Mouse (Mus musculus) gastrocnemius, postnatal 25 days (tissue): ENCODE measurements around the gene Aasdhppt. TPM values are rescaled to one million over a fixed set of nuclear protein-coding genes. Genes with fewer than 3 reads are reported as not detected.

Experiments
- DNase-seq: peaks from one replicate; pipeline ENCODE4 v3.0.0; 2022
- long read RNA-seq, 2 experiments: library from polyadenylated mRNA; stranded (forward); transcript quantifications; one replicate each; pipeline ENCODE4 v2.0.0; 2021
- microRNA-seq, 2 experiments: library from miRNA; unstranded; fragments of <30 nt; microRNA quantifications; one replicate each; pipeline ENCODE4 v1.2.0; 2021; ENCODE audit warnings: borderline replicate concordance in 2 of 2
- total RNA-seq, 2 experiments: library from RNA; stranded (reverse); gene quantifications; 1 replicate in 1 of 2; 2 replicates in 1 of 2; pipeline ENCODE4 v1.2.3; 2021

The Aasdhppt gene
- total RNA-seq = 10 to 100 TPM; 10.4 to 11.3 TPM
- long read RNA-seq, experiment 1, transcript Aasdhppt-201 (6 exons, 2,843 nt) = major isoform, 47 of 54 reads
- long read RNA-seq, experiment 1, partial matches to known transcripts = 1 of 54 reads
- long read RNA-seq, experiment 1, other reads (novel, unspliced or antisense) = 4 of 54 reads
- long read RNA-seq, experiment 2, transcript Aasdhppt-201 (6 exons, 2,843 nt) = major isoform, 33 of 47 reads
- long read RNA-seq, experiment 2, partial matches to known transcripts = 3 of 47 reads
- long read RNA-seq, experiment 2, other reads (novel, unspliced or antisense) = 9 of 47 reads

- DNase-seq = peak; percentile 99
These were observed at the start of gene Aasdhppt, which contains the start of gene Kbtbd3 for GRCm38 (mm10) chr9:4309351-4310085. Gene Aasdhppt (minus strand): TSS chr9:4309471. Gene Kbtbd3 (plus strand): TSS chr9:4309833.

DNA sequence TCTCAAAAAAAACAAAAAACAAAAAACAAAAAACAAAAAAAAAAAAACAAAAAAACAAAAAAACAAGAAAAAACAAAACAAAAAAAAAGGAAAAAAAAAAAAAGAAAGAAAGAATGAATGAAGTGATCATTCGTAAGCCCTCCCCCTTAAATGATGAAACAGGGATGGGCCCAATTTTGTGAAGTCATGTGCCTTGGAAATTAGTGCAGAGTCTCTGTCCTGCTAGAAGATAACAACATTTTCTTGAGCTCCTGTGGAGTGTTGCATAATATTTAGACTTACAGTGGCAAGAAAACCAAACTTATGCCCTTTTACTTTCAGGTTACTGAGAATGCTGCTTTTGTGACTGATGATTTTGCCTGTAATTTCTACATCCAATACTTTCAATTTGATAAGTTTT is 43.9 kb upstream of the Aasdhppt start:
- no peak for DNase-seq

DNA sequence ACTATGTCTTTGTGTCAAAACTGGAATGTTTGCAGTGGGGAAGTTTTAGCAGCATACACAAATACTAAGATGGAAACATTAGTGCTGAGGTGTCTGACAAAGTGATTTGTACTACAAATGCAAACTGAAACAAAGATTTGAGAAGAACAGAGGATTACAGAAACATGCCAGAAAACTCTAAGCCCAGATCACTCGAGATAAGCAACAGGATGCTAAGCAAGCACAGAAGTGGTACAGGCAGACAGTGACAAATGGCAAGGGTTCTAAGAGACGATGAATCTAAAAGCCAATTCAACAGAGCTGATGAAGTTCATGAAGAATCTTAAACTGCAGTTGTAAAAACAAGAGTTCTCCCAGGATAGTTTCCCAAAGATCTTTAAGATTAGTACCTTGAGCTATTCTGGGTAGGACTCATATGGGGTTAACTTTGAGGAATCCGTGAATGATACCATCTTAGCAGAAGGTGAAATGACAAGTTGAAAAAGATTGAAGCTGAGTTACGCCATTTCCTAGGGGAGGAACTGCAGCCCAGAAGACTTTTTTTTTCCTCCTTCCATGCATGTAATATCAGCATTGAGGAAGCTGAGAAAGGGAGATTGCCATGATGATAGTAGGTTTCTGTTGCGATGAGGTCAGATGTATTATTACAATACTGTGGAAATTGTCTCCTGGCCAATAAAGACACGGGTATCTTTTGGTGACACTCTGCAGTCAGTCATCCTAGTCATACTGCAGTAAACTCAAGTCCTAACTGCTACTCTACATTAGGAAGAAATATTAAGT is 9.9 kb upstream of the Aasdhppt start:
- DNase-seq = no peak

- no peak for DNase-seq
These were observed 6.5 kb upstream of the Aasdhppt start for GRCm38 (mm10) chr9:4315746-4316145.

GRCm38 (mm10) chr9:4313946-4314345 is 4.7 kb upstream of the Aasdhppt start:
- DNase-seq = no peak

- DNase-seq = no peak
These were observed 1.9 kb upstream of the Aasdhppt start for GRCm38 (mm10) chr9:4311162-4311561.

DNA sequence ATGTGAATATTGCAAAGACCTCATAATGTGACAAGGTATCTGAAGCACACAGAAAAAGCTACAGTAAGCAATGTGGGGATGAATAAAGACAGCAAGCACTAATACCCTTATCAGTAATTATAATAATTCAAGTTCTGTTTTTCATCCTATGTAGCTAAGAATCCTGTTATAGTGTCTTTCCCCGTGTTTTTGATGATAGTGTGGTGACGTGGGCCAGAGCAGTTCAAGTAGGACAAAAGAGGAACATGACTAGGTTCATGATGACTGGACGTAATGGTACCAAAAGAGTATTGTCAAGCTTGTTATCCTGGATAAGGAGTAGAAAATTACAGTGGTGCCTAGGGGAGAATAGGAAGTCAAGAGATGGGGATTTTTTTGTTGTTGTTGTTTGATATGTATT is 1.4 kb upstream of the Aasdhppt start:
- no peak for DNase-seq

DNA sequence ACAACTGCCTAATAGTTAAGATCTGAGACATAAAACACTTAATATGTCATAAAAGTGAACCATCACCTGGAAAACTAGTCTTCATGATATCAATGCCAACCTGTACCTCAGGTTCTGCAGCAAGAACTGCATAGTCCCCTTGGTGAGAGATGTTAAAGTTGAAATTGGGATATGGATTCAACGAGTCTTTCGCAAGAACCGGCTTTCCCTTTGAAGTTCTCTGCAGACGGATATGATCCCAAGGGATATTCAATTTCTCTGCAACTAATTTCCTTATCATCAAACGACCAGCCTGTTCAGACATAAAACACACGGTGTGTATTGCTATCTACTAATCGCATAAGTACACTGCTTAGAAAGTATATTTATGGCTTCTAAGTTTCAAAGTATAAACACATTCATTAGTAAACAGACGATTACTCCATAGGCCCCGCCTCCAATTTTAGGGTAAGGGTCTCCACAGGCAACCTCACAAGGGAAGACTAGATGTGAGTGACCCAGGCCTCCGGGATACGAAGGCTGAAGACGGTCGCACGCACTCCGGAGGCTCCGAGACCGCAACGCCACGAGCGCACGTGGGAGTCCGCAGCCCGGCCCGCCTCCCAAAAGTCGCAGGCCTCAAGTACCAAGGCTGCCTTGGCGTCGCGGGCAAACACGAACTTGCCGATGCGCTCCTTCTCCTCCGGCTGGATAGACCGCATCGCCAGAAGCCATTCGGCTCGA is 482 bp downstream of the Aasdhppt start:
- DNase-seq = no peak

DNA sequence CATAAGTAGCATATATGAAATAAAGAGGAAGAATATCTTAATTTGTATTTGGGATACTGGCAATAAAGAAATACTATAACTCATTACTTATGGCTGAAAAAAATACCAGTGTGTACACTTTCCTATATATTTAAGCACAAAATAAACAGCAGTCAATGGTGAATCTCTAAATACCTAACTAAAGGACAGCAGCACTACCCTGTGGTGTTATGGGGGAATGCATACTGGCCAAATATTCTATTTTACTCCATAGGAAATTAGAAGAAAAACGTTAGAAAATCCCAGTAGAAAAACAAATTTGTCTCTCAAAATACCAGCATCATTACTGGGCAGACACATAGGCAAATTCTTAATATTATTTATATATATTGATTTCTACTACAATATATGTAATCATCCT is 4.4 kb downstream of the Aasdhppt start:
- DNase-seq = no peak

DNA sequence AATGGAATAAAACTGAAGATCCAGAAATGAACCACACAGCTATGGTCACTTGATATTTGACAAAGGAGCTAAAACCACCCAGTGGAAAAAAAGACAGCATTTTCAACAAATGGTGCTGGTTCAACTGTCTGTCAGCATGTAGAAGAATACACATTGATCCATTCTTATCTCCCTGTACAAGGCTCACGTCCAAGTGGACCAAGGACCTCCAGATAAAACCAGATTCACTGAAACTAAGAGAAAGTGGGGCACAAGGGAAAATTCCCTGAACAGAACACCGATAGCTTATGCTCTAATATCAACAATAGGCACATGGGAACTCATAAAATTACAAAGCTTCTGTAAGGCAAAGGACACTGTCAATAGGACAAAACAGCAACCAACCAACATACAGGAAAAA is 8.8 kb downstream of the Aasdhppt start:
- DNase-seq = no peak

GRCm38 (mm10) chr9:4283850-4284249 is 25.4 kb downstream of the Aasdhppt start:
- DNase-seq = no peak

- no peak for DNase-seq
These were observed 42.4 kb downstream of the Aasdhppt start for GRCm38 (mm10) chr9:4266881-4267280.

GRCm38 (mm10) chr9:4260746-4261090 is 48.6 kb downstream of the Aasdhppt start:
- DNase-seq = no peak

DNA sequence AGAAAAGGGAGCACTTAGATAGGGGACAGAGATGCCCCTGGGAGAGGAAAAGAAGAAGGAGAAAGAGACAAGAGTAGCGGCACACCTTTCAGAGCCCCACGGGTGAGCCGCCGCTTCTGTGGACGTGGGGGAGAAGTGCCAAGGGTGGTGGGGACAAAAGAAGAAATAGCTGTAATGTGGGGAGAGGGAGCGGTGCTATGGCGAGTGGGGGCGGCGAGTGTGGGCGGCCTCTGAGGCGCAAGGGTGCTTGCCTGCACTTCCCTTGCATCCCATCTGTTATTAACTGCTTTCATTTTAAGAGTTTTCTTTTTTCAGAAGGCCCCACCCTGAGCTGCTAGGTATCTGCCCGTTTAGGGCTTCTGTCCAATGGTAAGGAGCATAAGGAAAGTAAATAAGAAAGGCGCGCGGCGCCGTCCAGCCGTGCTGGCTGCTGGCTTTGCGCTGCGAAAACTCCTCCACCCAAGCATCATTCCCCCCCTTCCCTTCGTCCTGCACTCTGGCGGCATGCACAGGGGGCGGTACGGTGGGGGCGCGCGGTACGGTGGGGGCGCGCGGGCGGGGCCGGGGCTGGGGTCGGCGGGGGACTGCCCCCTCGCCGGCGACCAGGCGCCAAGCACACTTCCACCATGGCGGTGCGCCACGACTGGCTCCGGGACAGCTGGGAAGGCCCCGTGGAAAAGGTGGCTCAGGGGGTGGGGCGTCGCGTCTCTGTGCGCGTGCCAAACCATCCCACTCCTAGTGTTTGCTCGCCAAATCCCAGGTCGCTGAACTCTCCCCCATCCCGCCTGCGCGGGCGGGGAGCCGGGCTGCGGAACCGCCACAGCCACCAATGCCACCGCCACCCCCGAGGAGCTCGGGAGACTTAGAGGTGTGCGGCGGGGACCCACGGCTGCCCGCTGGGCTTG is 49.2 kb downstream of the Aasdhppt start:
- DNase-seq = no peak

- no peak for DNase-seq
These were observed 50.2 kb downstream of the Aasdhppt start for GRCm38 (mm10) chr9:4259074-4259473.

Small RNA genes lying within 50 kb of the gene (microRNA-seq; reads per million reads assigned to microRNA genes)
- 0 reads per million in 2 experiments for gene Gm22195

Other genes with a start within 250 kb of the Aasdhppt start
- 1 to 10 TPM; 4.3 to 4.5 TPM for gene Kbtbd3, start 362 bp upstream of the Aasdhppt start, total RNA-seq
- 10 to 100 TPM; 27.1 to 27.4 TPM for gene Msantd4, start 67.1 kb upstream of the Aasdhppt start, total RNA-seq